Mouse (Mus musculus): ENCODE results near the gene Dctn3.
"Not testable (repeated sequence)": the region's sequence is repeated elsewhere in the genome, so short reads cannot be mapped to it uniquely, and the experiment has no call there.

Dctn3 gene

DNA sequence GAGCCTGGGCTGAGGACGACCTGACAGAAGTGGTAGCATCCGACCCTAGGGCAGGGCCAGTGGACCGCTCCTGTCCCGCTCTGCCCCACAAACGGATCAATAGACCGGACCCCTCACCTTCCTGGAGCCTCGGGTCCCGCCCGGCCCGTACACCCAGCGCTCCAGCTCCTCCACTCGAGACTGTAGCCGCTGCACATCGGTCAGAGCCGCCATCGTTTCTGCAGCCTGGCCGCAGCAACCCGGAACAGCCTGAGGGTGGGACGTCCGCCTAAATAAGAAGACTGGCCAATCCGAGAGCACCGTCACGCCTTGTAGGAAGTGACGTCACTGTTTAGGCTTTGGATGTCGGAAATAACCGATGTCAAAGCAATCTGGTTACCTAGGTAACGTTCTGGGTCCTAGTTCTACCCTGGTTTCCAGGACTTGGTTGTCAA, at the start of gene Dctn3:
Gene Dctn3, minus strand, starts transcription at position 253 of the 434 bp plus-strand sequence.
- peak; percentile 88 for DNase-seq (ENCODE audit: low spot score)

DNA sequence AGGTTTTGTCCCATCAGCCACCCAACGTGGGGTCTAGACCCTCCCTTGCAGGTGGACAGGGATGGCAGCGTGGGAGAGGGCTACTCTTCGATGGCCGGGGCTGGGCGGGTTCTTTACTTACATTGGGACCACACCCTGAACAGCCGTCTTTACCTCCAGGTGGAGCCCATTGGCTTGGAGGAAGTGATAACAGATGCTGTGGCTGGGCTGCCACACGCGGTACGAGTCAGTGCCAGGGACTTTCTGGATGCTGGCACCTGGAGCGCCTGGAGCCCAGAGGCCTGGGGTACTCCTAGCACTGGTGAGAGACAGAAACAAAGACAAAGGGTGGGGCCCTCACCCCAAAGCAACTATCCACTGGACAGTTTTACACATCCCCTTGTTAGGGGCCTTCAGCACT, 44.3 kb upstream of the Dctn3 start:
- DNase-seq (ENCODE audit: low spot score): not testable (repeated sequence)

DNA sequence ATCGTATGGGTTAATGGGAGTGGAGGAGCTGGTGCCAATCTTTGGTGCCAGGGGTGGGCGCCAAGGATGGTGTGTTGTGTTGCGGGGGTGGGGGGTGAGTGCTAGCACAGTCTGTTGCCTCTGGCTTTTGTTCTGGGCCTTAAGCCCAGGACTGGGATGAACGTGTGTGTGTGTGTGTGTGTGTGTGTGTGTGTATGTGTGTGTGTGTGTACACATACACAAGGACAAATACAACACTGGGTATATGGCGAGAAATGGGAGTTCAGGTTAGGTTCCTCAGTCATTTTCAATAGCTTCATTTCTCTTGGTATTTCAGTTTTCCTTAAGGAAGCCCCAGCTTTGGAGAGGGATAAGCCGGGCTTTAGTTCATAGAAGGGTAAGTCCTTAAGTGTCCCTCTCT, 40.2 kb upstream of the Dctn3 start:
- DNase-seq (ENCODE audit: low spot score): not testable (repeated sequence)

DNA sequence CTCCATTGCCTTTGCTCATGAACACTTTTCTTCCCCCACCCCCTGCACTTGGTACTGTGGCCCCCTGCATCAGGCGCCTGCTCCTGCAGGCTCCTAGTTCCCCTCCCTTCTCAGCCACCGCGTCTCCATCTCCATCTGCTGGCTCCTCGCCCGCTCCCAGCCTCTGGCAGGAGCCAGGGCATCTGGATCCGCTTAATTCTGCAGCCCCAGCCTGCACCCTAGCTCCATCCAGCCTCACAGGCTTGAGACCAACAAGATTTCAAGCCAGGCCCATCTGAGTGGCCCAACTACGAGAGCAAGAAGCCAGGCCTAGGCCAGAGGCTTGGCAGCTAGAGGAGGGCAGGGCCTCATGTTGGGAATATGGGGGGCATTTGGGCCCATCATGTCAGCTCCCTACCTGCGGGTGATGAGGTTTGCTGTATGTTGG, 39.7 kb upstream of the Dctn3 start:
- not testable (repeated sequence) for DNase-seq (ENCODE audit: low spot score)

DNA sequence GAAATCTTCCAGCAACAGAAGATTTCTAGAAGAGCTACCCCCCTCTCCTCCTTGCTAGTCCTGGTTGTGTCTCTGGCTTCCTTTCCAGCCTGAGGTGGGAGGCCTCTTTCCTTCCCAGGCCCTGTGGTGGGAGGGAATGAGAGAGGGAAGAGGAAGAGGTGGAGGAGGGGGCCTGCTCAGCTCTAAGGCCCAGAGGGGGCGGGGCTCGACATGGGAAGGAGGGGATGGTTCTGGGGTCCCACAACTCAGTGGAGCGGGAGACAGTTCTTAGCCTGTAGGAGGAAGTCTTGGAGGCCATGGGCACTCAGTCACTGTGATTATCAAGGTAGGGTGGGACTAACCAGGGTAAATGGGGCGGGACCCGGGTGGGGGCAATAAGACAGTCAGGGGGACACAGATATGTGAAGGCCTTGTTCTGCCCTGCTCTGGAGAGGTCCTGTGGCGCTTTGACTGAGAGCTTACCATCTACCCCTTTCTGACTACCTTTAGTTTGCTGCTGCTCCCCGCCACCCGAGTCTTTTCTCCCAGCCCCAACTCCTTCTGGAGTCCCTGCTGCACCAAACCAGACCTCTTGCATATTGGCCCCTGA, 39.2 kb upstream of the Dctn3 start:
- DNase-seq (ENCODE audit: low spot score): peak; percentile 40

DNA sequence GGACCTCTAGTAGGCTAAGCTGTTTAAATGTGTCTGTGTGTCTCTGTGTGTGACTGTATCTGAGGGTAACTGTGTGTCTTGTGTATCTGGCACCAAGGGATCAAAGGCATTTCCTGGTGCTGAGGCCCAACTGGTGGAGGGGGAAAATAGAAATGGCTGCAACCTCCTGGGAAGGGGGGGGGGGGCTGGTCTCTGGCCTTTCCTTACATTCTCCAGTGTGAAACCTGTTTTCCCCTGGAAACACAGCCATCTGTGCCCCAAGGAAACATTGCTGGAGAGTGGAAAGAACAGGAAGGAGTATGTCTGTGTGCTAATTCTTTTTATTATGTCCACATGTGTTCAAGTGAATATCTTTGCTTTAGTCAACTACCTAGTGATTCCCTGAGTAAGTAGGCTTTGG, 38.7 kb upstream of the Dctn3 start:
- DNase-seq (ENCODE audit: low spot score): no peak

DNA sequence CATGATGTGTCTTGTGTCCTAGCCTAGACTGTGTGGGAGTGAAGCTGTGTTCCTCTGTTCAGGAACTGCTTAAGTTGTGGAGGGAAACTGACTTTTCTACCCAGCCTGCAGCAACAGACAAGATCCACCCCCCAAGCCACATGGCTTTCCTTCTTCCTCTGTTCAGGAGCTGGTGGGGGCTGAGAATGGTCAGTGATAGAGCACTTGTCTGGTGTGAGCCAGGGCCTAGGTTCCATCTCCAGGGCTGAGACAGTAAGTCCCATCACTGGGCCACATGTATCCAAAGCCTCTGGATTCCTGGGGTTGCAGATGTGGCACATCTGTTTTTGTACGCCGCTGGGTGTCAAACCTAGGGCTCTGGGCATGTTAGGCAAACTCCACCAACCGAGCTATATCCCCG, 37.9 kb upstream of the Dctn3 start:
- no peak for DNase-seq (ENCODE audit: low spot score)

DNA sequence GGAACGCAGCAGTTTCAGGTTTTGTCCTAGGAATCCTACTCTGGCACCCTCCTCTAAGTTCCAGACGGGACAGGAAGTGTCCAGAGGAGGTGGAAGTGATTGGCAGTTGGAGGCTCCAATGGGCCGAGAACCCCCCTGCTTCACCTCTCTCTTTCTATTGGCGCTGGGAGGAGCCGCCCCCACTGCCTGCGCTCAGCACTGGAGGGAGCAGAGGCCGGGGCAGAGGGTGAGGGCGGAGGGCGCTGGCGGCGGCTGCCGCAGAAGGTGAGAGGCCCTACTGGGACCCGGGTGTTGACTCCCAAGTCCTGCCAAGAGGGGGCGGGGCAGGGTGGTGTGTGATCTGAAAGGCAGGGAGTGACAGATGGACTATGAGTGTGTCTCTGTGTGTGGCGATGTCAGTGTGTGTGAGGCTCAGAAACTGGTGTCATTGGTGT, 37.3 kb upstream of the Dctn3 start:
- peak; percentile 94 for DNase-seq (ENCODE audit: low spot score)

DNA sequence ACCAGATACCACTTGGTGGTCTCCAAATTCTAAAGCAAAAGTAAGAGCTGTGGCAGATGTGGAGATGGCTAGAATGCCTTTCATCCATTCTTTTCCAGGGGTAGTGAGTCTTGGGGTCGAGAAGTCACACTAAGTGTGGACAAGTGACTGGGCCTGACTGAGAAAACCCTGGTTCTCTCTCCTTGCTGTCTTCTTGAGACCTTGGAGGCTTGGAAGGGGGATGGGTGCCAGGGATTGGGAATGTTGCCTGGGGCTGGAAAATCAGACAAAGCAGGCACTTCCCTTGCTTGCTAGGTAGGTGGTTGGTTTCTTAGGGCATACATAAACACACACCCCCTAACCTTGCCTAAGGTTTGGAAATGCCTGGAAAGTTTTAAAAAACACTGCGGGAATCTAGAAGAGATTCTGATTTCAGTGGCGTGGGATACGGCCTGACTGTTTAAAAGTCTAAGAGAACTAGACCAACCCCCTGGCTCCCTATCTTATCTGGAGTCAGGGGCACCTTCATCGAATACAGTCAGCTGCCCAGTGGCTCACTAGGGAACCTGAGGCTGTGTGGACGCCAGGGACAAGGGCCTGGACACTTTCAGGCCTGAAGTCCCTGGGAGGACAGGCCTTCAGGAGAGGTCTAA, 36.8 kb upstream of the Dctn3 start:
- no peak for DNase-seq (ENCODE audit: low spot score)

DNA sequence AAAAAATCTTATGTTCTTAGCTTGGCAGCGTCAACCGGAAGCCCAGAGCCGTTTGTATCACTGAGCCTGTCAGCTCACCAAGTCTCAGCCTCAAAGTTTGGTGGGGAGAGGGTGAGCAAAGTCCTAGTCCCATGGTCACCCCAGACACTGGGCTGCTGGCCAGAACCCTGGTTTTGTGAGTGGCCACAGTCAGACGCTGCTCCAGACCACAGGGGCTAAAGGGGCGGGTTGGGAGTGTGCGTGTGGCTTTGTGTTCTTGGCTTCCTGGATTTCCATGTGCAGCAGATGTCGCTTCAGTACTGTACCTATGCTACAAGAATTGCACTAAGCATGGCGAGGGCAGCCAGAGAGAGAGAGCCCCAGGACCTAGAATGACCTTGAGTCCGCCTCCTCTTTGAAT, 36.2 kb upstream of the Dctn3 start:
- no peak for DNase-seq (ENCODE audit: low spot score)

DNA sequence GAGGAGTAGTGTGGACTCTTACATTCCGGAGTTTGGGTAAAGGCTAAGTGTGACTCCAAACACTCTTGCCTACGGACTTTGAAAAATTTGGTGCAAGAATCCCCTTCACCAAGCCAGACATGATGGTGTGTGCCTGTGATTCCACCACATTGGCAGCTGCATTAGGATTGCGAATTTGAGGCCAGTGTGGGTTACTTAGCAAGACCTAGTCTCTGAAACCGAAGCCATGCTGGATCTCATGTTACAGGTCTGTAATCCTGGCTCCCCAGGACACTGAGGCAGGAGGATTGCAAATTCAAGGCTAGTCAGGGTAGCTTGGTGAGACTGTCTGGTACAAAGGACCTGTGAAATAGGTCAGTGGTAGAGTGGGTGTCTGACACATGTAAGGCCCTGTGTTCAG, 35.7 kb upstream of the Dctn3 start:
- DNase-seq (ENCODE audit: low spot score): no peak

DNA sequence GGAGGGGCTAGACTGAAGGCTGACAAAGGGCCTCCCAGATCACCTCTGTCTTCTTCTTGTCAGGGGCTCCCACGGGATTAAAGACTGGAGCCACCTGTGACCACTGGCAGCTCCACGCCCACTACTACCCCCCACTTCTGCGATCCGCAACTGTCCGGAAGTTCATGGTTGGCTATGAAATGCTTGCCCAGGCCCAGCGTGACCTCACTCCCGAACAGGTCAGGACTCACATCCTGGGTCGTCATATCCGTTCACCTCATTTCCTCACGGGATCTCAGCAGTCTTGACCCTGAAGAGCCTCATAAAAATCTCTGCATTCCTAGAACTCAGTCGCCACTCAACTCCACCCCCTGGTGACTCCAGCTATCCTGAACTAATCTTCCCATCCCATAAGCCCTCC, 35.1 kb upstream of the Dctn3 start:
- no peak for DNase-seq (ENCODE audit: low spot score)

DNA sequence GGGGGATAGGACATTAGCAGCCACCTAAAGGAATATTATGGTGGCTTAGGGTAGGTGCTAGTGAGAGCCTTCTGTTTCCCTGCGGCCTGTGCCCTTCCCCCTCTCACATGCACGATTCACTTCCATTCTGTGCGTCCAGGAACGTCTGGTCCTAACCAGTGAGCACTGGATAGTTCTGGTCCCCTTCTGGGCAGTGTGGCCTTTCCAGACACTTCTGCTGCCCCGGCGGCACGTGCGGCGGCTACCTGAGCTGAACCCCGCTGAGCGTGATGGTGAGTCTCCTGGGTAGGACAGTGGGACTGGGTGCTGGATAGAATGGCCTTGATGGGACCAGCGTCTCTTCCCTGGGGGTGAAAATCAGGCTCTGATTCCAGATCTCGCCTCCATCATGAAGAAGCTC, 34.4 kb upstream of the Dctn3 start:
- DNase-seq (ENCODE audit: low spot score): no peak

DNA sequence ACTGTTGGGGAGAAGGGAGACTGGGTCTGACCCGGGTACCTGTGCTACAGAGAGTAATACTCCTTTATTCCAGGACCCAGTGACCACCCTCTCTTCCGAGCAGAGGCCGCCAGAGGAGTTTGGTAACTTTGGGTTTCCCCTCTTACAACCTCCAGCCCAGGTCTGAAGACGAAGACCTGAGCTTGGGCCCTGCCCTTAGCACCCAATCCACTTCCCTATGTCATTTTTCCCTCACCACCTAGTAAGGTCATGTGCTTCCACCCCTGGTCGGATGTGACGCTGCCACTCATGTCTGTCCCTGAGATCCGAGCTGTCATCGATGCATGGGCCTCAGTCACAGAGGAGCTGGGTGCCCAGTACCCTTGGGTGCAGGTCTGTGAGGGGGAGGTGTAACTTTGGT, 33.5 kb upstream of the Dctn3 start:
- no peak for DNase-seq (ENCODE audit: low spot score)

DNA sequence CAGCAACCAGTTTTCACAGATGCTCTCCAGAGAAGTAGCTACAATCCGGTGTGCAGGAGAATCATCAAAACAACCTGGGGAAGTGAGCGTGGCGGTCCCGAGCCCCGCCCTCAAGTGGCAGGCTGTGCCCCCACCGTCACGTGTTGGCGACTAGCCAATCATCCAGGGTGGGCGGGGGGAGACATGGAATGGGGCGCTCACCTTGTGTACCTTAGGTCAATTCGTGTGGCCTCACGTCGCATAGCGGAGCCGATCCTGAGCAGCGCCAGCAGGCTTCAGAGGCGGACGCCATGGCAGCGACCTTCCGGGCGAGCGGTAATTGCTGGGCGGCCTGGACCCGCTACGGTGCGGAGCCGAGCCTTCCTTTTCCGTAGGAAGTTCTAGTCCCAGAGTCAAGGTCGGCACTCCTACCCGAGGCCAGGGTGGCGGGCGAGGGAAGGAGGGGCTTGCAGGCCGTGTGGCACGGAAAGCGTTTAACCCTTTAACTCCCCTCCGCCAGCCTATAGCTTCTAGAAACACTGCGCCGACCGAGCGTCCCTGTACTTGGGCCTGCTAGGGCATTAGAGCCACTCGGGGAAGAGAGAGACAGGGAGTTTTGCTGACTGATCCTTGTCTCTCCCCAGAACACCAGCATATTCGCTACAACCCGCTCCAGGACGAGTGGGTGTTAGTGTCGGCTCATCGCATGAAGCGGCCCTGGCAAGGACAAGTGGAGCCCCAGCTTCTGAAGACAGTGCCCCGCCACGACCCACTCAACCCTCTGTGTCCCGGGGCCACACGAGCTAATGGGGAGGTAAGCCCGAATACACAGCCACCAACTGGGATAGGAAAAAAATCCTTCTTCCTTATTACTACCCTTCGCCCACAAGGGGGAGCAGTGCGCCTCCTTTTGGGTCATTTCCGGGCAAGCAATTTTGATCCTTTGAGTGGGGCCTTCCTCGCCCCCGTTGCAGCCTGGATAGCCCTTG, 32.7 kb upstream of the Dctn3 start, which contains the start of gene Sigmar1:
Gene Sigmar1, minus strand, starts transcription at position 820 of the 968 bp plus-strand sequence.
- DNase-seq (ENCODE audit: low spot score): peak; percentile 95

DNA sequence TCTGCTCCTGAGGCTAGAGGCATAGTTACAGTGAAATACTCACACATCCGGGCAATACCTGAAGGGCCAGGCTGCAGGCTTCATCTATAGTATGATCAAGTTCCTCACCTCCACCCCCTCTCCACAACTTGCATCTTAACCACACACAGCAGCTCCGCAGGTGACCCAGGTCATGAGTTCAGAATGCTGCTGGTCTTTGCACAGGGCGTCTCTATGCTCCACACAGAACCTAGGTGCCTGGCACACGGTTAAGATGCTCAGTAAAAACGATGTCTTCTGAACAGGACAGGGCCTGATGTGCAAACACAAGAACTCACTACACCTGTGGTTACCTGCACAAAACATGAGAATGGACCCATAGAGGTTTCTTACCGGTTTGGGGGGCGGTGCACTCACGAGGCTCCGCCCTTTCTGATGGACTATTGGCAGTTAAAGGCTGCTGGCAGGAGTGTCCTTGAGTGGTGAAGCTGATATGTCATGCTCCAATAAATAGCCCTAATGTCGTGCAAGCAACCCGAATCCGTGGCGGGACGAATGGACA, 31.9 kb upstream of the Dctn3 start, which contains the start of gene Galt:
Gene Galt, plus strand, starts transcription at position 432 of the 541 bp plus-strand sequence.
- no peak for DNase-seq (ENCODE audit: low spot score)

DNA sequence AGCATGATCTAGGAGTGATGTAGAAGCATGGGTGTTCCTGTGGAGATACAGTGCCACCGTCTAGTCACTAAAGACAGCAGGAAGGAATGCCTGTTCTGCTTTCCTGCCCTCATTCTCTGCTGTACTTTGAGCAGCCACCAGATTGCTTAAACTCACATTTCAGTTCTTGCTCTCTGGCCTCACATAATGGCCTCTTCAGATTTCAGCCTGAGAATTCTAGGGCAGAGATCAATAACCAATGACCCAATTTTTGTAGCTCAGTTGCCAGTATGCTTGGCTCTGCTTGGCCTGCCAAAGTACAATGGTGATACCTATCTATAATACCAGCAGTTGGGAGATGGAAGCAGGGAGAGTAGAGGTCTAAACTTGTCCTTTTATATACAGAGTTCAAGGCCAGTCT, 22.1 kb upstream of the Dctn3 start:
- DNase-seq (ENCODE audit: low spot score): no peak

DNA sequence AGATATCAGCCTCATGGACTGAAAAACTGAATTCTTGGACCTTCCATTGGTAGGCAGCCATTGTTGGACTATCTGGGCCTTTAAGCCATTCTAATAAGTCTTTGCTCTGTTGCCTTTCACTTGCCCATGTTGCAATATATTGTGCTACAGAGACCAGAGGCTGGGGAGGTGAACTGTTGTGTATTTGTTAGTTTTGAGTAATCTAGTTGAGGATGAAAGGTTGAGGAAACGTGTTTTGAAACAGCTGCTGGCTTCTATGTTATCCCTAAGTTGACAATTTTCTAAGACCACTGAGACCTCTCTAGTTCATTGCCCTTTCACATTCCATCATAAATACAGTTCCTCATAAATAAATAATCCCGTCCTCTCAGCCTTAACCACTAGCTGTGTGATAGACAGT, 21.2 kb upstream of the Dctn3 start:
- no peak for DNase-seq (ENCODE audit: low spot score)

DNA sequence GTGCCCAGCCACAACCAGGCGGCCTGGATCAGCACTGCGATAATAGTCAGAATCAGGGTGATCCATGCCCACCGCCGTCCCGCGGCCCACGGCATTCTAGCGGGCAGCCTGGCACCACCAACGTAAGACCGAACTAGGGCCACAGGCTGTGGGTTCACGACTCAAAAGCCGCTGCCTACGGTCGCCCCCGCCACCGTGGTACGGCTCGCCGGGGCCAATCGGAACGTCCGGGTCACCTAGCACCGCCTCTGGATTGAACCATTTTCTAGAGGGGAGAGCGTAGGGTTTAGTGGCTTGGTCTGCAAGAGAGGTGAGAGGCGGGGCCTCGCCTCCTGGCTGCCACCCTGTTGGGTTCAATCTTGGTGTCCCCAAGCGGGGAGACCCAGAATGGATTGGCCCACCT, 18.2 kb upstream of the Dctn3 start:
- peak; percentile 95 for DNase-seq (ENCODE audit: low spot score)

DNA sequence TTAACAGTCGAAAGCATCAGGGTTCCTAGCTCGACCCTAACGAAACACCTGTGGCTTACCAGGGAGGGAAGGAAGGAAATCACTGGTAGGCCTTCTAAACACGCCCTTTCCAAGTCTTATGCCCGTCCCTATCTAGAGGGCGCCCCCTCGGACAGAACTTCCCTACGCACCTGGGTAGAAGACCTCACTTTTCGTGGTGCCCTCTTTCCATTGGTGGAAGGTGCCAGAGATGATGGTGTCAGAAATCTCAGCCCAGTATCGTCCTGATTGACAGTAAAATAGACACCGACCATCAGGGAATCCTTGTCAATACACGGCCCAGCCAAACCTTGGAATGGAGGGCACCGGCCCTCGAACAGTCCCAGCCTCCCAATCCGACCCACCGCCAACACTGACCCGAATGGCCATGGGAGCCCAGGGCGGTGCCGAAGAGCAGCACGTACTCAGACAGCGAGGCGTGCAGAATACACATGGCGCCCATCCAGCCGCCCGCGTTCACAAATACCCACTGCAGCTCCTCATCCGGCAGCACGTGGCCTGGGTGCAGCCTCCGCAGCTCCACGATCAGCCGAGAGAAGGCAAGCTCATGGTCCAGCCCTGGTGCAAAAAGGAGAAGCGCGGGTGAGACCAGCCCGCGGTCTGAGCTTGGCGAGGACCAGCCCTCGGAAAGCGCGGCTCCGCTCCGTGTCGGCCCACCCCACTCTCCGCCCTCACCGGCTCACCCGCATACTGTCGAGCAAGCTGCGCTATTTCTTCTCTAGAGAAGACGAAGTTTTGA, 17.6 kb upstream of the Dctn3 start:
- no peak for DNase-seq (ENCODE audit: low spot score)

DNA sequence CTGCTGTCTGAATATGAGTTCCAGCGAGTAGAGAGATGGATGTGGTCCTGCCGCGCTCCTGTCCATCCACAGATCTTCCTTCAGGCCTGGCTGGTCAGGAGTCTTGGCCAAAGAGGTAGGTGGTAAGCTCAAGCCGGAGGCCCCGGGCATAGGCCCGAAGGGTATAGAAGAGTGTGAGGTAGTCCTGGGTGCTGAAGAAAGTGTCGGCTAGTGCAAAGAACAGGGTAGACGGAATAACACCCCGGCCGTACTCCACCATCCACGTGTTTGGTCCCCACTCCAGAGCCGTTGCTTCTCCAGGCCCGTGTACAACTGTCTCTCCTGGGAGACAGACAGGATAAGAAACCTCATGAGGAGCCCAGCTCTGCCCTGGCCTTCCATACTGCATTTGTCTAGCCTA, 16.3 kb upstream of the Dctn3 start:
- DNase-seq (ENCODE audit: low spot score): no peak

DNA sequence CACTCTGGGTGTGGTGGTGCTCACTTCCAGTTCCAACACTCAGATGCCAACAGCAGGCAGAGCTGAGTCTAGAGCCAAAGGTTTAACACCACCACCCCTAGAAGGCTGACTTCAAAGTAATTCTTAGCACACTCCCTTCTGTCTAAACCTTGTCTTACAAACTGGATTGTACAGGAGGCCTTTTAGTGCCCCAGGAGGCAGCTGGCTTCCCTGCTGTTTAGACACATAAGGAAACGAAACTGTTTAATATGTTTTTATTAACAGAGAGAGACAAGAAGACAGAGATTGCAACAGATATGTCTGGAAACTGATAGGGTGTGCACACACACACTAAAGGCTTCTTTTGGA, 15.3 kb upstream of the Dctn3 start:
- DNase-seq (ENCODE audit: low spot score): no peak
